Mouse (Mus musculus): ENCODE results near the gene H2al1e.

DNA sequence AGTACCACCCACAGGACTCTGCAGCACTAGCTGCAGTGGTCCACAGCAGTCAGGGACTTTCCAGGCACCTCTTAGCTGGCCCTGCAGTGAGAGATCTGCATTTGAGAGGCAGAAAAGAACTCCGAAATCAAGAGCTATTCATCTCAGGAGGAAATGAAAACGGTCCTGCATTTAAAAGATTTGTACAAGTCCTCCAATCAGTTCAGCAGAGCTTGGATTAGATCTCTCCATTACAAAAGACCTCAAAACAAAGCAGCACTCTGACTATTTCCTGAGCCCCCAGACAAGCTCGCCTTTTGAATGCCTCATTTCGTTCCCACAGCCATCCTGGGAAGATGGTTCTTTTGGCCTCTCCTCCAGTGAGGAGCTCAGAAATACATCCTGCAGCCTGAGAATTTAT is 22.5 kb upstream of the H2al1e start:
- TF ChIP-seq CTCF (conservative IDR thresholded peaks at IDR 0.05; ENCODE audit: insufficient read depth, insufficient read length, low read depth, low read length) (no peak), POLR2A (IDR thresholded peaks at IDR 0.05; ENCODE audit: low read depth, low read length) (no peak)

All from kidney, adult 2 months (tissue).